Mouse (Mus musculus): ENCODE measurements at regions not wholly inside any gene's neighbourhood (a gene's known extent, or its start where the extent isn't known, plus 50 kb on each side); places are given as distances from the start of the nearest gene placed in this dataset.

DNA sequence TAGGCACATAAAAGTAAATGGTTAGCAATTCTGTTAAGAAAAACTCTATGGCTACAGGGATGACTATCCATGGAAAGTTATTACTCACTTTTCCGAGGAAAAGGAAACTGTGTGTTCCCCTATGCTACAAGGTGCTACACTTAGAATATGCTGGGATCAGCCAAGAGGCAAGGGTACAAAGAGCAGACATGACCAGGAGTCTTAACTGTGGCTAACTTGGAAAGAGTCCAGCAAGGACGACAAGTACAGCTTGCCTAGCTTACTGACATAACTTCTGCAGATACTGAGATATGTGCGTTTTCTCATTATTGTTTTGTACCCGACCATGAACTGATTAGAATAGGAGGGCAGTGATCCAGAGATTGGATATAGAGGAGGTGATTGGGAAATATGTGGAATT is 296.4 kb downstream of the Gm16223 start:
- Histone ChIP-seq H3K27me3 (ENCODE audit: insufficient read depth, low read length) (no peaks in the 10 kb centered on the region), H3K36me3 (ENCODE audit: insufficient read depth, low read length) (no peaks in the 10 kb centered on the region), H3K4me3 (replicated peaks; ENCODE audit: low read length) (no peak overlapping the region), H3K9me3 (ENCODE audit: low read length) (no peaks in the 10 kb centered on the region), H3K4me1 (replicated peaks; ENCODE audit: low read depth, low read length) (no peaks in the 10 kb centered on the region)
- TF ChIP-seq POU5F1 (IDR thresholded peaks at IDR 0.05; ENCODE audit: borderline replicate concordance, low read length) = no peak
- no peak for TF ChIP-seq NANOG (IDR thresholded peaks at IDR 0.05; ENCODE audit: borderline replicate concordance, low read length)
- no peak for TF ChIP-seq CTCF (conservative IDR thresholded peaks at IDR 0.05; ENCODE audit: low read length)

- H3K9me3 ChIP-seq (ENCODE audit: low read length) = no peaks in the 10 kb centered on the region
- H3K4me1 ChIP-seq (replicated peaks; ENCODE audit: low read depth, low read length) = no peaks in the 10 kb centered on the region
- no peak overlapping the region for H3K4me3 ChIP-seq (replicated peaks; ENCODE audit: low read length)
- H3K36me3 ChIP-seq (ENCODE audit: insufficient read depth, low read length) = no peaks in the 10 kb centered on the region
- TF ChIP-seq POU5F1 (IDR thresholded peaks at IDR 0.05; ENCODE audit: borderline replicate concordance, low read length) (no peak), NANOG (IDR thresholded peaks at IDR 0.05; ENCODE audit: borderline replicate concordance, low read length) (no peak), CTCF (conservative IDR thresholded peaks at IDR 0.05; ENCODE audit: low read length) (no peak)
- no peaks in the 10 kb centered on the region for H3K27me3 ChIP-seq (ENCODE audit: insufficient read depth, low read length)
Measured at GRCm38 (mm10) chr5:42387959-42388358, 320.2 kb downstream of the Gm16223 start.

DNA sequence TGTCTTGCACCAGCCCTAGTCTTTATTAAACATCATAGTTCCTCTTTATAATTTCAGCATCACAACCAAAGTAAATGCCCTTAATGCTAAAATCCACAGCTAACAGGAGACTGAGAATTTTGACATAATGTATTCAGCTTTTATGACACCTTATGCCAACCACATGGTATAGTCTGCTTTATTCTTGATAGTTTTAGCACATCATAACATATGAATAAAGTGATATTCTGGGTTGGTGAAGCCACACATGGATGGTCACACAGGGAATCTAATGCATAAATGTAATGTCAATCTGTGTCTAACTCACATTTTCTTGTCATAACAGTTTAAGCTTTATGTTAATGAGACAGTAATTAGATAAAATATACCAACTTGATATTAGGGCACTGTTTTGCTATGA is 328.9 kb downstream of the Gm16223 start:
- TF ChIP-seq POU5F1 (IDR thresholded peaks at IDR 0.05; ENCODE audit: borderline replicate concordance, low read length) = no peak
- no peak for TF ChIP-seq CTCF (conservative IDR thresholded peaks at IDR 0.05; ENCODE audit: low read length)
- no peak for TF ChIP-seq NANOG (IDR thresholded peaks at IDR 0.05; ENCODE audit: borderline replicate concordance, low read length)
- Histone ChIP-seq H3K36me3 (ENCODE audit: insufficient read depth, low read length) (no peaks in the 10 kb centered on the region), H3K27me3 (ENCODE audit: insufficient read depth, low read length) (no peaks in the 10 kb centered on the region), H3K4me1 (replicated peaks; ENCODE audit: low read depth, low read length) (no peaks in the 10 kb centered on the region), H3K4me3 (replicated peaks; ENCODE audit: low read length) (no peak overlapping the region), H3K9me3 (ENCODE audit: low read length) (0 out of 2 replicates have a peak, but pooled peaks cover 3% of the 10 kb centered on the region)

GRCm38 (mm10) chr5:42409981-42410380 is 342.2 kb downstream of the Gm16223 start:
- Histone ChIP-seq H3K36me3 (ENCODE audit: insufficient read depth, low read length) (no peaks in the 10 kb centered on the region), H3K4me1 (replicated peaks; ENCODE audit: low read depth, low read length) (no peaks in the 10 kb centered on the region), H3K9me3 (ENCODE audit: low read length) (no peaks in the 10 kb centered on the region), H3K4me3 (replicated peaks; ENCODE audit: low read length) (no peak overlapping the region), H3K27me3 (ENCODE audit: insufficient read depth, low read length) (no peaks in the 10 kb centered on the region)
- no peak for TF ChIP-seq CTCF (conservative IDR thresholded peaks at IDR 0.05; ENCODE audit: low read length)
- no peak for TF ChIP-seq NANOG (IDR thresholded peaks at IDR 0.05; ENCODE audit: borderline replicate concordance, low read length)
- TF ChIP-seq POU5F1 (IDR thresholded peaks at IDR 0.05; ENCODE audit: borderline replicate concordance, low read length) = no peak

DNA sequence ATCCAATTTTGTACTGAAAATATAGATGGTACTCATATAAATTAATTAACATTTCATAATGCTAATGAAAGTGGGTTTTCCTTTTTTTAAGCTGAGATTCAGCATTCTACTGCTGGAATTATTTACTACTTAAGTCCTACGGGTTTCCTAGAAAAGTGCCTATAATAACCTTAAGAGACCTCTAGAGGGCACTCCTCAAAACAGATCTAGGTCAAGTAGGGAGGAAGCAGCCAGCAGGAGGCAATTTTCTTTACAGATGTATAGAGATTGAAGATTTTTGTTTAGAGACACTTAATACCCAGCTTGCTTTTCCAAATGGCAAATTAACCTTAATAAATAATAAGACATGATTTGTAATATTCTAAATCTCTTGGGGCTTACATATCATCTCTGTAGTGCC is 344.5 kb downstream of the Gm16223 start:
- Histone ChIP-seq H3K27me3 (ENCODE audit: insufficient read depth, low read length) (no peaks in the 10 kb centered on the region), H3K9me3 (ENCODE audit: low read length) (no peaks in the 10 kb centered on the region), H3K4me1 (replicated peaks; ENCODE audit: low read depth, low read length) (no peaks in the 10 kb centered on the region), H3K36me3 (ENCODE audit: insufficient read depth, low read length) (no peaks in the 10 kb centered on the region), H3K4me3 (replicated peaks; ENCODE audit: low read length) (no peak overlapping the region)
- TF ChIP-seq CTCF (conservative IDR thresholded peaks at IDR 0.05; ENCODE audit: low read length) = peak; percentile 43
- TF ChIP-seq NANOG (IDR thresholded peaks at IDR 0.05; ENCODE audit: borderline replicate concordance, low read length) = no peak

GRCm38 (mm10) chr5:42425902-42426301 is 358.1 kb downstream of the Gm16223 start:
- Histone ChIP-seq H3K9me3 (ENCODE audit: low read length) (no peaks in the 10 kb centered on the region), H3K4me3 (replicated peaks; ENCODE audit: low read length) (no peak overlapping the region), H3K36me3 (ENCODE audit: insufficient read depth, low read length) (no peaks in the 10 kb centered on the region), H3K4me1 (replicated peaks; ENCODE audit: low read depth, low read length) (no peaks in the 10 kb centered on the region), H3K27me3 (ENCODE audit: insufficient read depth, low read length) (no peaks in the 10 kb centered on the region)
- TF ChIP-seq CTCF (conservative IDR thresholded peaks at IDR 0.05; ENCODE audit: low read length) = no peak
- TF ChIP-seq POU5F1 (IDR thresholded peaks at IDR 0.05; ENCODE audit: borderline replicate concordance, low read length) = no peak
- TF ChIP-seq NANOG (IDR thresholded peaks at IDR 0.05; ENCODE audit: borderline replicate concordance, low read length) = no peak

- Histone ChIP-seq H3K4me3 (replicated peaks; ENCODE audit: low read length) (no peak overlapping the region), H3K27me3 (ENCODE audit: insufficient read depth, low read length) (no peaks in the 10 kb centered on the region), H3K36me3 (ENCODE audit: insufficient read depth, low read length) (no peaks in the 10 kb centered on the region), H3K9me3 (ENCODE audit: low read length) (peaks cover 5% of the 10 kb centered on the region; the same call in 1 of the 2 replicates), H3K4me1 (replicated peaks; ENCODE audit: low read depth, low read length) (no peaks in the 10 kb centered on the region)
- TF ChIP-seq NANOG (IDR thresholded peaks at IDR 0.05; ENCODE audit: borderline replicate concordance, low read length) = no peak
- no peak for TF ChIP-seq CTCF (conservative IDR thresholded peaks at IDR 0.05; ENCODE audit: low read length)
- no peak for TF ChIP-seq POU5F1 (IDR thresholded peaks at IDR 0.05; ENCODE audit: borderline replicate concordance, low read length)
Measured at GRCm38 (mm10) chr5:42433147-42433546, 365.4 kb downstream of the Gm16223 start.

DNA sequence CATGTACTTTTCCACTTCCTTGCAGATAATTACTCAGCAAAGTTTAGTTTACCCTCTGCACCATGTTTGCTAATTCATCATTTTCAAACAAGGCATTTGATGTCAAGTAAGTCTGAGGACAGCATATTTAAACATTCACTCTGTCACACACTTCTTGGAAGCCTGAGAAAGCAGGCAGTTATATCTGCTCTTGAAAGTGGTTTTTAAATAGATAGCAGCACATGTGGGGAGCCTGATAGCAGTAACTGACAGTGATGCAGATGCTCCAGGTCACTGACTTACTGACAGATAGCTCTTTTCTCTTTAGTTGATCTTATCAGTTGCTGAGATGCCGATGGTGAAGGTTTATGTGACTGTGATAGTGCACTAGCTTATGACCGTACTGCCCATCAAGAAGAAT is 380.9 kb downstream of the Gm16223 start:
- TF ChIP-seq NANOG (IDR thresholded peaks at IDR 0.05; ENCODE audit: borderline replicate concordance, low read length) (no peak), CTCF (conservative IDR thresholded peaks at IDR 0.05; ENCODE audit: low read length) (no peak), POU5F1 (IDR thresholded peaks at IDR 0.05; ENCODE audit: borderline replicate concordance, low read length) (no peak)
- Histone ChIP-seq H3K27me3 (ENCODE audit: insufficient read depth, low read length) (no peaks in the 10 kb centered on the region), H3K4me1 (replicated peaks; ENCODE audit: low read depth, low read length) (no peaks in the 10 kb centered on the region), H3K36me3 (ENCODE audit: insufficient read depth, low read length) (no peaks in the 10 kb centered on the region), H3K9me3 (ENCODE audit: low read length) (no peaks in the 10 kb centered on the region), H3K4me3 (replicated peaks; ENCODE audit: low read length) (no peak overlapping the region)

GRCm38 (mm10) chr5:42449581-42449980 is 381.8 kb downstream of the Gm16223 start:
- Histone ChIP-seq H3K36me3 (ENCODE audit: insufficient read depth, low read length) (no peaks in the 10 kb centered on the region), H3K4me3 (replicated peaks; ENCODE audit: low read length) (no peak overlapping the region), H3K4me1 (replicated peaks; ENCODE audit: low read depth, low read length) (no peaks in the 10 kb centered on the region), H3K27me3 (ENCODE audit: insufficient read depth, low read length) (no peaks in the 10 kb centered on the region), H3K9me3 (ENCODE audit: low read length) (no peaks in the 10 kb centered on the region)
- TF ChIP-seq CTCF (conservative IDR thresholded peaks at IDR 0.05; ENCODE audit: low read length) = no peak
- no peak for TF ChIP-seq POU5F1 (IDR thresholded peaks at IDR 0.05; ENCODE audit: borderline replicate concordance, low read length)
- no peak for TF ChIP-seq NANOG (IDR thresholded peaks at IDR 0.05; ENCODE audit: borderline replicate concordance, low read length)
